ENCODE assay signal across 16 mouse cellular contexts in genomic region chr3:55494348-55494747, GRCm38 (mm10). TPM values are rescaled to one million over a fixed set of nuclear protein-coding genes. Genes with fewer than 3 reads are reported as not detected.
A peak's percentile ranks its signal among the peaks of the same experiment; 100 is the strongest.
DNase-seq lines count a peak whose midpoint lies in the region; TF ChIP-seq lines count a peak whose summit lies in the region.
"Had no signal": no experiment of that assay in that cellular context is flagged by ENCODE, and none has a peak within 500 bp of the region (broad histone marks: within the 10 kb centered on the region; RNA-seq: fewer than 3 reads in every experiment).

No protein-coding gene starts in this region.

- TF ChIP-seq CTCF in brain, embryonic 14.5 days (IDR thresholded peaks at IDR 0.05; ENCODE audit: borderline replicate concordance, extremely low read depth, insufficient read depth, insufficient read length): peak; percentile 56; the same call in 1 of the 2 replicates

- no peak for TF ChIP-seq POLR2A in brain, embryonic 14.5 days (IDR thresholded peaks at IDR 0.05; ENCODE audit: borderline replicate concordance, extremely low read depth, insufficient read depth, insufficient read length, poor library complexity, severe bottlenecking)

- intact Hi-C loops in left cerebral cortex, postnatal 4 days (cut with DNase I): no loop called here

- DNase-seq in embryo, embryonic 10.5 days (ENCODE audit: low spot score): peak; percentile 46
- DNase-seq in embryo, embryonic 9.5 days (ENCODE audit: extremely low spot score): no peak
- peak; percentile 31 for DNase-seq in kidney, postnatal 10 days
- no peak for DNase-seq in kidney, adult 11 months
- peak; percentile 37 for DNase-seq in 416B (ENCODE audit: low read depth)
- DNase-seq in brain, embryonic 14.5 days (ENCODE audit: low read depth): peak; percentile 40
- no peak for DNase-seq in T-cell, adult 2 months (ENCODE audit: low spot score)
- no peak for DNase-seq in left cerebral cortex, postnatal 4 days

RNA-seq across cellular contexts. Expression of gene Gm21954, which starts 22.3 kb away (rescaled TPM):
- polyA plus RNA-seq in brain, embryonic 14.5 days (2012; rRNA removed): not detected in 2 replicates
- total RNA-seq in left cerebral cortex, postnatal 4 days (2021): not detected
- total RNA-seq: adrenal gland, adult 18-20 months; CH12.LX; left cerebral cortex, adult 18-20 months had no signal
- polyA plus RNA-seq: frontal cortex, adult 2 months; heart, embryonic 13.5 days; intestine, embryonic 16.5 days; neural tube, embryonic 11.5 days; stomach, embryonic 15.5 days had no signal

Comparison
In these comparisons a context has a peak if more than half of its experiments do, and no peak if none do; other contexts are left out.
1. DNase-seq: peak in embryo, embryonic 10.5 days (single experiment), kidney, postnatal 10 days (single experiment), 416B (single experiment) and brain, embryonic 14.5 days (single experiment); none in embryo, embryonic 9.5 days (single experiment), kidney, adult 11 months (single experiment), T-cell, adult 2 months (single experiment) and left cerebral cortex, postnatal 4 days (single experiment).